Mouse (Mus musculus): ENCODE measurements around the gene Tmem189.

GRCm38 (mm10) chr2:167671101-167671633 lies 18.5 kb downstream of the Tmem189 start:
- no peak for TF ChIP-seq POLR2A (IDR thresholded peaks at IDR 0.05; ENCODE audit: extremely low read depth, insufficient read depth, low read length)
- TF ChIP-seq CTCF (IDR thresholded peaks at IDR 0.05; ENCODE audit: low read depth, low read length) = no peak

Measured in liver, adult 2 months (tissue).